Mouse (Mus musculus) spleen, embryonic (tissue): ENCODE results near the gene Pex16.

Source experiments
- CTCF ChIA-PET: fragments of 350-600 bp; sonication (Branson Sonifier 250); formaldehyde crosslinking; loops from one replicate; lab custom pipeline; 2022; lab: Charles Lee

The Pex16 gene

DNA sequence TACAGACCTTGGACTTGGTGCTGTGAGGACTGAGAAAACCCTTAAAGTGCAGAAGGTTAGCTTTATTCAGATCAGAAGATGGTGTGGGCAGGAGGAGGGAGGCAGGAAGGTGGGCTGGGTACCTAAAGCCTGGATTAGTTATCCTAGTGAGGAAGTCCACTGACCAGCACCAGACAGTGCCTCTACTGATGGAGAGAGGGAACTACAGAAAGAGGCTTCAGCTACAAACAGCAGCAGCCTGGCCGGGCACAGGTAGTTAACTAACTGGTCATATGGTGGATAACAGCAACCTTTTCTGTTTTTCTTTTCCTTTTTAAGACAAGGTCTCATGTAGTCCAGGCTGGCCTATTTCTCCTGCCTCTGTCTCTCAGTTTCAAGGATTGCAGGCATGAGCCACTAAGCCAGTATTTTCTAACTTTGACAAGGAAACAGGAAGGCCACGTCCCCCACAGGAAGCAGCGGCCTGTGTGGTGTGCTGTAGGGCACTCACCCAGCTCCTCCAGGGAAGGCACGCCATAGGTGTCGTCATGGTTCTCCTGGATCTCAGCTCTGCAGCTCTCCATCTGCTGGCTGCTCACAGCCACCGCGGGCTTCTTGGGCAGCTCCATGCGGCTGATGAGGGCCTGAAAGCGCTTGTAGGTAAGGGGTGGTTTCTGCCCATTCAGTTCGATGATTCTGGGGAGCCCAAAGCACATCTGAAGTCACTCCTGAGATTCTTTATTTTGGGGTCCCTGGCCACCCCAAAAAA lies 48.1 kb downstream of the Pex16 start:
- CTCF ChIA-PET = interaction anchor here (0.5 kb wide), 1 partner anchor 9 kb away, joined by 3 read pairs; no protein-coding TSS in a partner anchor

- CTCF ChIA-PET = no interaction called here
Observed at GRCm38 (mm10) chr2:92423156-92423555, 48.7 kb downstream of the Pex16 start.

- CTCF ChIA-PET = no interaction called here
Observed at GRCm38 (mm10) chr2:92423702-92424461, 49.4 kb downstream of the Pex16 start.

GRCm38 (mm10) chr2:92424462-92425308 lies 50.2 kb downstream of the Pex16 start:
- CTCF ChIA-PET = no interaction called here

- CTCF ChIA-PET = no interaction called here
Observed at GRCm38 (mm10) chr2:92425366-92425765, 50.9 kb downstream of the Pex16 start.

DNA sequence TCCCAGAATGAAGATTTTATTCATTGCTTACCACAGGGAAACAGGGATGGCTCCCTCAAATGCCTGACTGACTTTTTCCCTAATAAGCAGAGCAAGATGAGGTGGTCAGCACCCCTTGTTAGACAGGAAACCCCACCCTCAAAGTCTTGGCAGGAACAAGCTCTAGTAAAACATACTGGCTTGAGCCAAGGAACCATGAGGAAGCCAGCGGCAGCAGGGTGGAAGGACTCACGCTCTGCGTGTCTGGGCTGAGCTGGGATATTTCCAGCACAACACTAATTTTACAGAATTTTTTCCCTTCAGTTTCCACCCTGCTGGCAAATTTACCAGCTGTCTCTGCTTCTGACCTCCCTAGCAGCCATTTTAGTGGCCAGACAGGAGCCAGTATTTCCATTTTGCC lies 52.0 kb downstream of the Pex16 start:
- CTCF ChIA-PET = no interaction called here

- CTCF ChIA-PET = no interaction called here
Observed at GRCm38 (mm10) chr2:92427882-92428281, 53.4 kb downstream of the Pex16 start.

GRCm38 (mm10) chr2:92430089-92430488 lies 55.6 kb downstream of the Pex16 start:
- CTCF ChIA-PET = no interaction called here
